Mouse (Mus musculus) left cerebral cortex, adult 8-10 months (tissue): ENCODE measurements around the gene Prlhr. TPM values are rescaled to one million over a fixed set of nuclear protein-coding genes. Genes with fewer than 3 reads are reported as not detected.

Source experiments
- DNase-seq, 2 experiments: peaks; one replicate each; pipeline ENCODE4 v3.0.0; 2022; ENCODE audit warnings: low spot score in 2 of 2
- total RNA-seq, 4 experiments: library from RNA; stranded (reverse); gene quantifications; 2 replicates each; pipeline ENCODE4 v1.2.4; 2022

Gene Prlhr
- total RNA-seq, 4 experiments from 2014 or later: 0.46 to 0.62 (median 0.55) TPM

DNA sequence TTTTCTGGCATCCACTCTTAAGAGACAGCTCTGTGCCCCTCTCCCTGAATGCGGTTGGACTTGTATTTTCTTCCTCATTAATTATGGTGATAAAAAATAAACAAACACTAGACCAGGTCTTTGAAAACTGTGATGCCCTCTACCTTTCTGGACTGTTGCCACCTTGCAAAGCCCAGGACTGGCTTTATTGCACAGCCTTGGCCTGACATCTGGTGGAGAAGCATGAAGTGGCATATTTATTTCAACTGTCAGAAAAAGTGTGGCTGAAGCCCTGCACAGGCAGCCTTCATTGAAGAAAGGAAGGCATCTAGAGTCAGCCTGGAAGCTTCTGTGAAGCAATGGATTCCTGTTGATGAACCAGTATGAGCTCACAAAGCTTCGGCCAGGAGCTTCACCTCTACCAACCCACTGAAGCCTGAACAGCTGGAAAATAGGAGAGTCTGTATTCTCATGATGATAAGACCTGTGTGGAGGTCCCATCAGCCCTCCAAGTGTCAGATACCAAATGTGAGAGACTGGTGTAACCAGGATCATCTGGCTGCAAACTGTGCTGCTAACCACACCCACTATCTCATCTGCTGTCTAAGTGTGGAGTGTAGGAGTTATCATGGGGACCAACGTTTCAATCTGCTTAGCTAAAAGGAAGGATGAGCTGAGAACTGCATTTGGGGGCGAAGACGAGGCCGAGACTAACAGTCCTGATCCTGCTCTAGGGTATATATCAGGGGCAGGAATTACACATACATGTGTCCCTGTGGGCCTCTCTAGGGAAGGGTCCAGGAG lies 35.6 kb downstream of the Prlhr start:
- no peak for DNase-seq

- no peak for DNase-seq
Observed at GRCm38 (mm10) chr19:60417611-60418010, 50.5 kb downstream of the Prlhr start.

Other genes starting within 250 kb of the Prlhr start
- gene Fam204a, start 241.6 kb downstream of the Prlhr start, total RNA-seq: 10 to 100 TPM; 32.7 to 38.1 (median 35.5) TPM
- gene Cacul1, start 112.7 kb upstream of the Prlhr start, total RNA-seq: 10 to 100 TPM; 48.3 to 55.0 (median 51.5) TPM